Mouse (Mus musculus): ENCODE data around the gene Rasa4.
"Not testable (repeated sequence)": the region's sequence is repeated elsewhere in the genome, so short reads cannot be mapped to it uniquely, and the experiment has no call there.

Gene Rasa4

DNA sequence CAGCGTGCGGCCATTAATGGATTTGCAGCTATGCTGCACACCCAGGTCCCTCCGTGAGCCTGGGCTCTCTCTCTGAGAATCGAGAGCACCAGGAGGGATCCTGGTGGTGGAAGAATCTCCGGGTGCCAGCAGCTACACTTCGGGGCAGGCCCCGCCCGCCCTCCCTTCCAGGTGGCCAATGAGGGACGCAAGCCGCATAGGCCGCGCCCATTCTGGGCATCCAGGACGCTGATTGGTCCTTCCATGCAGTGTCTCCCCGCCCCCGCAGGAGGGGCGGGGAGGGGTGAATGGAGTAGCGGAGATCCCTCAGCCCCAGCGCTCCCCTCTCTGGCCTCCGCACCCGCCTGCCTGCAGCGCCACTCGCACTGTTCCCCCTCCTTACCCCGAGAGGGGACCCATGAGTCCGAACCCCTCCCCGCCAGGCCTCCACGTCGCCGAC lies at the start of gene Rasa4:
TSS of gene Rasa4 (plus strand) at position 248 of the 439 bp plus-strand sequence.
- peak; percentile 96 to 98 for DNase-seq

DNA sequence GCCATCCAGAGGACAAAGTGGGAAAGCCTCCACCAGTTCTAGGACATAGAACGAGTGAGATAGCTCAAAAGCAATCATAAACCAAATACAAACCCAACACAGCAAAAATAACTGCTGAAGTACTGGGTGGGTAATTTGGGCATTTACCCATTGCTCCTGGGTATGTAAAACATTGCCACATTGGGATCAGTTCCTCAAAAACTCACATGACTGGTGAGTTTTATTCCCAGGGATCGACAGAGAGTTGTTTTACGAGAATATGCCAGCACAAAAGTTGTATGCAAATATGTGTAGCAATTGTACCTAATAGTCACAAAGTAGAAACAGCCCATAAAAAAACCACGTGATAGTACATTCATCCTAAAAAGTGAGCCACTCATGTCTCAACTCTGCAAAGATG lies 48.8 kb upstream of the Rasa4 start:
- DNase-seq = no peak

DNA sequence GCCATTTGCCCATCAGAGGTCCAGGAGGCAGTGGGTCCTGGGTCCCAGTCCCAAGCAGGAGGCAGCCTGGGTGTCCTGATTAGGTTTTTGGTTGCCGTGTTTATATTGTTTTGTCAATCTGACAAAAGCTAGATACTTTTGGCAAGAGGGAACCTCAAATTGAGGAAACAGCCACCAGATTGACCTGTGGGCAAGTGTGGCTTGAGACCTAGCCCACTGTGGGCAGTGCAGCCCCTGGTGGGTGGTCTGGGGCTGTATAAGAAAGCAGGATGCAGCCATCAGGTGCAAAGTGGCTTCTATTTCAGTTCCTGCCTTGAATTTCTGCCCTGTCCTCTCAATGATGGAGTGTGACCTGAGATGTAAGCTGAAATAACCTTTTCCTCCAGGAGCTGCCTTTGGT lies 48.4 kb upstream of the Rasa4 start:
- DNase-seq = no peak

DNA sequence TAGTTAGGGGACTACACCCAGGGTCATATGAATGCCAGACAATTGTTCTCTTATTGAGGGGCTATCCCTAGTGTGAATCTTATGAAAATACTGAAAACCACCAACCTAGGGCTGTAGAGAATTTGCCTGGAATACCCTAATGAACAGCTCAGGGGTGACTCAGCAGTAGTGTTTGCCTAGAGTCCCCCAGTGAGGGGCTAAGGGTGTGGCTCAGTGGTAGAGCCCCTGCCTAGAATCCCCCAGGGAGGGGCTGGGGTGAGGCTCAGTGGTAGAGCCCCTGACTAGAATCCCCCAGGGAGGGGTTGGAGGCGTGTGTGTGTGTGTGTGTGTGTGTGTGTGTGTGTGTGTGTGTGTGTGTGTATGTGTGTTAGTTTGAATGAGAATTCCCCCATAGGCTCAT lies 47.0 kb upstream of the Rasa4 start:
- no peak for DNase-seq

DNA sequence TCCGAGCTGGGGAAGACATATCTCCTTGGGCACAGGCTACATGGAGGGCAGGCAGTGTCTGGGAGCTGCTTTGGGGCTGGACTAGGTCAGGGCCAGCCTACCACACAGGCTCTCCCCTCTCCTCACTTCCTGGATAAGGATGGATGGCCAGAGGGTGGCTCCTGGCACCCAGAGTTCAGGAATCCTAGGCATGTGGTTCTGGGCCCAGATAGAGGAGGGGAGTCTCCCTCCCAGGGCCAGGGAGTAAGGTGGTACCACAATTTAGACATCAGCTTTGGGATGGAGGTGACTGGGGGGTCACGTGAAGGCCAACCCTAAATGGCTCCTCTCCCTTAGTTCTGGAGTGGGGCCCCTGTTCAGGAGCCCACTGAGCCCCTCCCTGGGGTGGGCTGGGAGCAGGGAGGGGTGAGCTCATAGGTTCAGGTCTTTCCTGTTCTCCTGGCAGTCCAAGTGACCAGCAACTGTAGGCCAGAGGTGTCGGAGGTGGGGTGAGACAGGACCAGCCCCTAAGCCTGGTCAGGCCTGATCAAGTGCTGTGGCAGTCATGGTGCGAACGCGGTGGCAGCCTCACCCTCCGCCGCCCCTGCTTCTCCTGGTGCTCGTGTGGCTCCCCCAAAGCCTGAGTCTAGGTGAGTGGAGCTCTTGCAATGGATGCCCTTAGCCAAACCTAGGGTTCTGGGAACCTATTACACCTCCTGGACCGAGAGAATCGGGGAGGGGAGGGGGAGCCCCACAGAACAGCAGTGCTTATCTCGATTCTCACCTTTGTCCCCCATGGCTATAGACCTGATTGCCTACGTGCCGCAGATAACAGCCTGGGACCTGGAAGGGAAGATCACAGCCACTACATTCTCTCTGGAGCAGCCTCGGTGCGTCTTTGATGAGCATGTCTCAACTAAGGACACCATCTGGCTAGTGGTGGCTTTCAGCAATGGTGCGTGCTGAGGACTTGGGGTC lies 45.2 kb upstream of the Rasa4 start, which contains the start of gene Upk3b:
TSS of gene Upk3b (plus strand) at position 239 of the 957 bp plus-strand sequence.
- DNase-seq = no peak

DNA sequence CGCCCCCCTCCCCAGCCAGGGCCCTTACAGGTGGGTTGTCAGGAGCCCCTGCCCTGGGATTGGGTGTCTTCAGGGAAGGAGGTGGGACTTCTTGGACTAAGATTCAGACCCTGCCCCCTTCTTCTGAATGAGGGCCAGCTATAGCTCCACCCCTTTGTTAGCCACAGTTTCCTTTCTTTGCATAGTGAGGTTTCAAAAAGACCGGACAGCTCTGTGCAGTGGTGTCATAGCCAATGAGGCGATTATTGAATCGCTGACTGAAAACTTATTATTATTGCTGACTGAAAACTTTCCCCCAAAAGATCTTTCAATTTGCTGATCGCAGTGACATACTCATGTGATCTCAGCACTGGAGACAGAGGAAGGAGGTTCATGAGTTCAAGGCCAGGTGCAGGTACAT lies 43.5 kb upstream of the Rasa4 start:
- no peak for DNase-seq

DNA sequence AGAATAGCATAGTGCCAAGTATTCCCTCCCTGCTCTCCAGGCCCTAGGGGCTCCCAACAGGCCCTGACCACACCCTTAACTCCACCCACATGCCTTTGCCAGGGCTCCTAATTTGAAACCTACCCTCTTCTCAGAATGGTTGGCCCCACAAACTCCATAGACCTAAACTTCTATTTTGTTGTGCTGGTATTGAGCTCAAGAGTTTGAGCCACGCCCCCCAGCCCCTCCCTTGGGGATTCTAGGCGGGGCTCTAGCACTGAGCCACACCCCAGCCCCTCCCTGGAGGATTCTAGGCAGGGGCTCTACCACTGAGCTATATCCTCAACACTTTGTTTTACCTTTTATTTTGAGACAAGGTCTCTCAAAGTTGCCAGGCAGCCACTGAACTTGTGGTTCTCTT lies 42.5 kb upstream of the Rasa4 start:
- no peak for DNase-seq

DNA sequence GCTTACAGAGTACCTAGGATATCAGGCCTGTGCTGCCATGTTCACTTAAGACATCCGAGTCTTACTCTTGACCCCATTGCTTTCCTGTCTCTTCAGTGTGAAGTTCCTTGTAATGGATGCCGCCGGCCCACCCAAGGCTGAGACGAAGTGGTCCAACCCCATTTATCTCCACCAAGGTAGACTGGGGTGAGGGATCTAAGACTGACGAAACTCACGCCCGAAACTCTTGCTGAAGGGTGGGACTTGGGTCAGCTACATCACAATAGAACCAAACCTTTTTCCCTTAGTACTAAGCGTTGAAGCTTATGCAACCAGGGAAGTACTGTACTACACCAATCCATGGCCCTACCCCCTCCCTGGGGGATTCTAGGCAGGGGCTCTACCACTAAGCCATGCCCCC lies 42.0 kb upstream of the Rasa4 start:
- DNase-seq = no peak

DNA sequence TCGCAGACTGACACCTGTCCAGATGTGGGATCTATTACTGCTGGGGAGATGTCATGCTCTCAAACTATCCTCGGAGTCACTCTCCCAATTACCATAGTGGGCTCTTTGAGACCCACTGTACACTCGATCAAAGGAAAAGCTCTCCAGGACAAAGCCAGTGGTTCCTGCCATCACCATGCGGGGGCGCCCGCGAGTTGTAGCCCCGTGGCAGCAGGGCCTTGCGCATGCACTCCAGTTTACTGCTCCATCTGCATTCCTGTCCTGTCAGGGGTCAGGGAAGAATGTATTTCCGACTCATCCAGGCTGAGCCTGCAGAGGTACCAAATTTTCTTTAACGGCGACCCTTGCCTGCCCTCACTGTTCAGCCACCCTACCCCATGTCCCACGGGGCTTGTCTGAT lies 38.9 kb upstream of the Rasa4 start:
- peak; percentile 22 to 23 for DNase-seq

DNA sequence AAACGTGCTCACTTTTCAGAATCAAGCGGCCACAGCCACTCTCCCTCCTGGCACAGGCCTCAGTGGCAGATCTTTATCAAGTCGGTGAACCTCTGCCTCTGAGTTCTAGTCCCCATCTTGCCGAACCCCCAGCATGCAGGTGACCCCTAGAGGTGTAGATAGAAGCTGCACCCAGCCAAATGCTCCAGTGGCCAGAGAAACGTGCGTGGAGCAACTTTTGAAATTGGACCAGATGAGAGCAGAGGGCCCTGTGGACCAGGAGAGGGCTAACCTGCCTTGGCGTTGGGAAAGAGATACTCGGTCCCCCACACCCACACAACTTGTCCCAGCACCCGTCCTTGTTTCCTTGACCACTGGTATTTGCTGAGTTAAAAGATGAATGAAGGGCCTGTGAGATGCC lies 38.3 kb upstream of the Rasa4 start:
- DNase-seq = peak; percentile 30 to 31

DNA sequence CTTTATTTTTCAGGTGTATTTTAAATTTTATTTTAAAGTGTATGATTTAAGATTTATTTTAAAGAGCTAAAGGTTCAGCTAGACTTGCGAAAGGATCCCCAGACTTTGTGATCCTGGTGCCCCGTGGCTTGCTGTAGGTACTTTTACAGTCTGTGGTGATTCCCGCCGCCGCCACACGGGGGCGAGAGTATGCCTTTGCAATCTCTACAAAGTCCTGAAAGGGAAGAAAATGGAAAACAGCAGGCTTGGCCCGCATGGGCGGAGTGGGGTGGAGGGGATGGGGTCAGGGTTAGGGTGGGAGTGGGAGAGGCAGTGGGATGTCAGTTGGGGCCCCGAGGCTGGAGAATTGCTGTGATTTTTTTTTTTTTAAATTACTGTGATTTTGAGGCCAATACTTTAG lies 37.7 kb upstream of the Rasa4 start:
- peak; percentile 77 to 83 for DNase-seq

DNA sequence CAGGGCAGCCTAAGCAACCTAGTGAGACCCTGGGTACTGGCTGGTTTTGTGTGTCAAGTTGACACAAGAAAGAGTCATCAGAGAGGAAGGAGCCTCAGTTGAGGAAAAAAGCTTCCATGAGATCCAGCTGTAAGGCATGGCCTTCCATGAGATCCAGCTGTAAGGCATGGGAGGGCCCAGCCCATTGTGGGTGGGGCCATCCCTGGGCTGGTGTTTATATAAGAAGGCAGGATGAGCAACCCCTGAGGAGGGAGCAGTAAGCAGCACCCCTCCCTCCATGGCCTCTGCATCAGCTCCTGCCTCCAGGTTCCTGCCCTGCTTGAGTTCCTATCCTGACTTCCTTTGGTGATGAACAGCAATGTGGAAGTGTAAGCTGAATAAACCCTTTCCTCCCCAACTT lies 35.2 kb upstream of the Rasa4 start:
- not testable (repeated sequence) for DNase-seq

DNA sequence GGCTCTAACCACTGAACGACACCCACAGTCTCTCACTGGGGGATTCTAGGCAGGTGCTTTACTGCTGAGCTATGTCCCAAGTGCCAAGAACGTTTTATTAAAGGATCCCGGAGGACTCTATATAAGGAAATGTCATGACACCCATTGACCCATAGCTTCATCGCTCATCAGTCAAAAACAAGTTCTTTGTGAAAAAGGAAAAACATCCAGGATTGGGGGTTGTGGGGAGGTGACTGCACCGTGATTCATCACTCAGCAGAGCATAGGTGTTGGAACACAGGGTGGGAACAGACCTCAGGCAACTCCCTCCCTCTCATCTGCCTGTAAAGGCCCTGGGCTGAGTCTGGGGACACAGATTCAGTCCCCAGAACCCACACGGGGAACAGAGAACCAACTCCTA lies 33.8 kb upstream of the Rasa4 start:
- no peak for DNase-seq

DNA sequence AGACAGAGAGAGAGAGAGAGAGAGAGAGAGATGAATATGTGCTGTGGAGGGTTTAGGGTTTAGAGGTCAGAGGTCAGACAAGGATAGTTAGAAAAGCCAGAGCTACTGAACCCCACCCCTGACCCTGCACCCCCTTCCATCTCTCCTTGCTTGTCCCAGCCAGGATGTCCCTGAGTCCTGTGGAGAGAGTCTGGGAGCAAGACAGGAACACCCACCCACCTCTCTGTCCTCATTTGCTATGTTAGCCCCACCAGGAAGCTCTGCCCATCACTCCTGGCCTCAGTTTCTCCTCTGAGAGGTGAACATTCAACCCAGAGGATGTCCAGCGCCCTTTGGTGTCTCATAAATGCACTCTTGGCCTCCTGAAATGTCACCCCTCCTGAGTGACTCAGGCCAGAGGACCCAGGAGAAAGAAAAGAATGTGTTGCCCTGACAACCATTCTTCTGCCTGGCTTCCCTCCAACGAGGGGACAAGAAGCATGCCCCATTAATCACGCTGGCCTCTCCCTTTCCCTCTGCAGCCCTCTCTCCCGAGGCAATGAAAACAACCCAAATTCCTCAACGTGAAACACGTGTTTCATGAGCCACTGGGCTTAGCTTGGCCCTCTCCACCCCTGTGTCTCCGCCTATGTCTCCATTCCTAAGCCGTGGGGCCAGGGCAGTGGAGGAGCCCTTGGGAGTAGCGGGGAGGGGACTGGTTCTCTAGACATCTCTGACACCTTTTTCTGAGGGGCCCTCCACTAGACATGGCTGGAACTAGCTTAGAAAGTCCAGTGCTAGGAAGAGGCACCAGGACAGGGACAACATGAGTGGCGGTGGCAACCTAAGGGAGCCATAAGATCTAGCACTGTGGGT lies 32.3 kb upstream of the Rasa4 start:
- no peak for DNase-seq

DNA sequence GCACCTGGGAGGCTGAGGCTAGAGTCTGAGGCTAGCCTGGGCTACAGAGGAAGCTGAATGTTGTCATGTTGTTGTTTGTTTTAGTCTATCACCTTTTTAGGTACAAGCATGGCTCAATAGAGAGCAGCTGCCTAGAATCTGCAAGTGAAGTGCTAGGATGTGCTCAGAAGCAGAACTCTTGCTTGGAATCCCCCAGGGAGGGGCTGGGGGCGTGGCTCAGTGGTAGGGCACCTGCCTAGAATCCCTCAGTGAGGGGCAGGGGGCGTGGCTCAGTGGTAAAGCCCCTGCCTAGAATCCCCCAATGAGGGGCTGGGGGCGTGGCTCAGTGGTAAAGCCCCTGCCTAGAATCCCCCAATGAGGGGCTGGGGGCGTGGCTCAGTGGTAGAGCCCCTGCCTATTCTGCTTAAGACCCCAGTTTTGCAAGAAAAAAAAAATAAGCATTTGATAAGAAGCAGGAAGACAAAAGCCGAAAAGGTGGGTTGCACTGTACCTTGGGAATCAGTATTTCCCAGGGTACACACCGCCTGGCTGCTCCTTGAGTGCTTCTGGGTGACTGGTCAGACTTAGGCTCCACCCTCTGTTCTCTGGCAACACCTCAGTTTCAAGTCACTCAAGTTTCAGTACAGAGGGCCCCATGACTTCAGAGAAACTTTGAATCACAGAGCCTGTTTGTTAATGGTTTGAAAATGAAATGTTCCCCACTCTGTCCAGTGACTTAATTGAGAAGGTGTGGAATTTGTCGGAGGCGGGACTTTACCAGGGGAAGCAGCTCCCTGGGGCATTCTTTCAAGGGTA lies 30.7 kb upstream of the Rasa4 start:
- DNase-seq = no peak

DNA sequence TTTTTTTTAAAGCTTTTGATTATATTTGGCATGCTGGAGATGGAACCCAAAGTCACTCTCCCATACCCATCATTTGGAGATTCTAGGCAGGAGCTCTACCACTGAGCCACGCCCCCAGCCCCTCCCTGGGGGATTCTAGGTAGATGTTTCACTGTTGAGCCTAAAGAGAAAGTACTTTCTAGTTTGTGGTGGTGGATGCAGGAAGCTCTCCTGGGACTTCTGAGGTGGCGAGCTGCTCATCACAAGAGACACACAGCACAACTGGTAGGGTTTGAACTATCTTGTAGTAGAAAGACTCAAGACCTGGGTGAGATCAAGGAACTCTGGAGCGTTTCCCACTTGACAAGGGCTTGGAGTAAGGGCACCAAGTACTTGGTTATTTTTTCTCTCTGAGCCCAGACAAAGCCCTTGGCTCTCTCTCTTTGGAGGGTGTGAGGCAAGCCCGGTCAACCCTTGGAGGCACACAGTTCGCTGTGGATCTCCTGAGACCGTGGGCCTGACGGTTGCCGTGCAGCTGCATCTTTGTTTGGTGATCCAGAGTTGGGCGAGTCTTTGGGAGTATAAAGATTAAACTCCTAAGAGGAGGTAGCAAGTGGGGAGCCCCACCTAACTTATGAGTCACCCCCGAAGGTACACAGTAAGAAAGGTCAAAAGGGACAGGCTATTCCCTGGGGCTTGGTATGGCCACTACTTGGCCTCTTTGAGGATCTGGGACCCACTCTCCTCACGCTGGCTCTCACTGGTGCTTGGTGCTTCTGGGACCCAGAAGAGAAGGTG lies 29.2 kb upstream of the Rasa4 start, which contains the start of gene Upk3bl:
TSS of gene Upk3bl (plus strand) at position 192 of the 777 bp plus-strand sequence.
- DNase-seq = no peak

DNA sequence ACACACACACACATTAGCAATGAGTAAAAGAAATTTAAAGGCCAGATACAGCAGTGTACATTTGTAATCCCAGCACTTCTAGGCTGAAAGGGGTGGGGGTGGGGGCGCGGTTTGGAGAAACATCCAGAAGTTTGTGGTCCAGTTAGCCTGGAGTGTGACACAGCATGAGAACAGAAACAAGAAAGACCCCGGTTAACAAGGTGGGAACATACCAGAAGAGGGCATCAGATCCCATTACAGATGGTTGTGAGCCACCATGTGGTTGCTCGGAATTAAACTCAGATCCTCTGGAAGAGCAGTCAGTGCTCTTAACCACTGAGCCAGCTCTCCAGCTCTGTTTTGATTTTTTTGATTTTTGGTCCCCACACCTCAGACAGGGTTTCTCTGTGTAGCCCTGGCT lies 27.7 kb upstream of the Rasa4 start:
- no peak for DNase-seq

DNA sequence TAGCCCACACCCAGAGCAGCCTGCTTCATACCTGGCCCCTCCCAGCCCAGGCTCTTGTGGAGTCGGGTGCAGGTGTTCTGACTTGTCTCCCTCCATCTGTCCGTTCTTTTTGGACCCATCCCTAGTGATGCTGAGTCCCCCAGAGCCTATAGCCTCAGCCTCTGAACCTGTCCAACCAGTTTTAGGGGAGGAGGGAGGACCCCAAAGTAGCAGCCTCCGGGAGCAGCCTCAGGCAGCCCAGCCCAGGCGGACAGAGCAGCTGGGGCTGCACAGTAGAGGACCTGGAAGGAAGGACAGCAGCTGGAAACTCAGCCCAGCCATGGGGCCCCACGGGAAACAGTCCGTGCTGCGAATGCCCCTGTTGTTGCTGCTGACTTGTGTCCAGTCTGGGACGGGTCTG lies 26.6 kb upstream of the Rasa4 start:
- no peak for DNase-seq

DNA sequence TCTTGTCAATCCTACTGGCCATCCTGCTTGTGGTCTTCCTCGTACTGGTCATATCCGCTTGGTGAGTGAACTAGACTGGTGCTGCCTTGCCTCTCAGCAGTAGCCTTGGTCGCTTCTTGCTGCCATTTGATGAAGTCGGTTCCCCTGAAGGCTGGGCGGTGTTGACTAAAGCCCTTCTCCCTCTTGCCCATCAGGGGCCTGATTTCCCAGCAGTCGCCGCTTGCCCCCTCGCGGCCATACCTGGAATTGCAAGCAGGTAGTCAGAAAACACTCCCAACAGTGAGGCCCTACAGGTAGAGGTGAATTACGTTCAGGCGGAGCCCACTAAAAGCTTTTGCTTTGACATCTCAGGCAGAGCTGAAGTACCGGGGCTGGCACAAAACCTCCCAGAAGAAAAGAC lies 22.1 kb upstream of the Rasa4 start:
- peak; percentile 66 to 75 for DNase-seq

DNA sequence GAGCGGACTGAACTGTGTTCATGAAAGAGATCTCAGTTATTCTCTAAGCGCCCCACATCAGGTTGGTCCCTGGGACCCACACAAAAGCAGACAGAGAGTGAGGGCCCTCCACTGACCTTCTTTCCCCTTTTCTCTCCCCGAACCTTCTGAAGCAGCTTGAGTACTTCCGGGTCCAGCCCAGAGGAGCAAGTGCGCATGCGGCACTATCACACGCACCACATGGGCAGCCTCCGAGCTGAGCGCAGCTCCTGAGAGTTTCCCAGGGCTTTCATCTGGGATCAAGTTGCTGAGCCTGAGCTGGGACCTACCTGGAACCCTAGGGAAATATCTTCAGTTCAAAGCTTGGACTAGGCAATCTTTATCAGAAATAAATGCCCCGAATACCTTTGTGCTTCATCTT lies 19.8 kb upstream of the Rasa4 start:
- no peak for DNase-seq

DNA sequence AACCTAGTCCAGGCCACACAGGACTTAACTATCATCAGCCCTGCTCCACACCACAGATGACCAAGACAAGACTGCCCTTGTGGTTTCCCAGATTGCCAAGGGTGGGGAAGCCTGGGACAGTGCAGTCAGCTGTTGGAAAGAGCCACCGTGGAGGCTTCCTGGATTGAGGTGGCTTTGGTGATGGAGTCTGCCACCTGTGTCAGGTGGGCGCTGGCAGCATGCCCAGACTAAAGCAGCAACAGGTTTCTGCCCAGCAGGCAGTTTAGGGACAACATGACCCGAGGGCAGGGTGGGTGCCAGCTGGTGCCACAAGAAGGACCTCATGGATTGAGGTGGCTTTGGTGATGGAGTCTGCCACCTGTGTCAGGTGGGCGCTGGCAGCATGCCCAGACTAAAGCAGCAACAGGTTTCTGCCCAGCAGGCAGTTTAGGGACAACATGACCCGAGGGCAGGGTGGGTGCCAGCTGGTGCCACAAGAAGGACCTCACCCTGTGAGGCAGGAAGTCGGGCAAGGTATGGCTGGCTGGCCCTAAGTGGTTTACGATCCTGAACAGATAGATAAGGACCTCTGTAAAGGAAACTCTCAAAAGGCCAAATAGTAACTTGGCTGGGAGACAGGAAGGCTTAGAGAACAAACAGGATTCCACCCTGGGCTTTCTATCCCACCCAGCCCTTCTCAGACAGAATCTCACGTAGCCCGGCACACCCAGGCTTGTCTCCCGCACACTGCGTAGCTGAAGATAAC lies 17.1 kb upstream of the Rasa4 start:
- not testable (repeated sequence) for DNase-seq
